In genomic region chr2:135955796-135956195, GRCm38 (mm10) we compare ENCODE assay signal across 23 mouse cellular contexts.
DNase-seq lines count a peak whose midpoint lies in the region; ATAC-seq lines count a peak whose summit lies in the region.
"Had no signal": no experiment of that assay in that cellular context is flagged by ENCODE, and none has a peak within 500 bp of the region (broad histone marks: within the 10 kb centered on the region; RNA-seq: fewer than 3 reads in every experiment).

No protein-coding gene starts in this region.

- H3K9me3 ChIP-seq in kidney, embryonic 14.5 days (ENCODE audit: control insufficient read depth, low read length), result no peaks in the 10 kb centered on the region
- H3K9me3 ChIP-seq: heart, embryonic 13.5 days; hindbrain, embryonic 10.5 days; hindbrain, embryonic 15.5 days; liver, embryonic 15.5 days; midbrain, embryonic 15.5 days had no signal

- no peaks in the 10 kb centered on the region for H3K27me3 ChIP-seq in kidney, embryonic 14.5 days (ENCODE audit: control insufficient read depth, insufficient read depth, low read length)
- H3K27me3 ChIP-seq: CH12.LX; heart, embryonic 13.5 days; hindbrain, embryonic 15.5 days; liver, embryonic 15.5 days; midbrain, embryonic 15.5 days had no signal

- ATAC-seq in cerebellum, adult (ENCODE audit: insufficient number of reproducible peaks, low FRiP score, low TSS enrichment), result 0 out of 2 replicates have a peak, but pooled peaks have one; percentile 33
- ATAC-seq in kidney, embryonic 14.5 days (ENCODE audit: low FRiP score, low TSS enrichment), result no peak
- no peak for ATAC-seq in activated CD4-positive, CD25-positive, alpha-beta regulatory T cell, adult 4 months
- ATAC-seq: forebrain, embryonic 14.5 days; inflammation-experienced regulatory T-cells, adult 6 months; midbrain, embryonic 15.5 days had no signal

- no peaks in the 10 kb centered on the region; the same call in 1 of the 2 replicates for H3K36me3 ChIP-seq in kidney, embryonic 14.5 days (ENCODE audit: control insufficient read depth, insufficient read depth, low read length)
- H3K36me3 ChIP-seq: liver, embryonic 15.5 days; midbrain, embryonic 15.5 days had no signal

- H3K27ac ChIP-seq in kidney, embryonic 14.5 days (ENCODE audit: low read depth, low read length), result no peak overlapping the region
- H3K27ac ChIP-seq: heart, embryonic 13.5 days; hindbrain, embryonic 10.5 days; hindbrain, embryonic 15.5 days; liver, embryonic 15.5 days; midbrain, embryonic 15.5 days had no signal

- 73% methylated on average over 8 of the region's 8 CpGs for WGBS in kidney, embryonic 14.5 days

- DNase-seq in cerebellum, adult 8-10 months, result no peak
- peak; percentile 13 for DNase-seq in kidney, adult 11 months
- peak; percentile 6 for DNase-seq in lung, postnatal 14 days
- DNase-seq in lung, adult 18-20 months, result no peak
- DNase-seq in kidney, postnatal 36 days, result peak; percentile 33 to 37
- DNase-seq: adrenal gland, postnatal 25 days; cerebellum, adult 2 months; cerebellum, postnatal 25 days; heart, postnatal 10 days; layer of hippocampus, adult 9-11 months; spleen, adult 18-20 months; thymus, postnatal 25 days had no signal

- H3K9ac ChIP-seq in kidney, embryonic 14.5 days (ENCODE audit: low read depth, low read length), result no peak overlapping the region
- H3K9ac ChIP-seq: heart, embryonic 13.5 days; hindbrain, embryonic 15.5 days; liver, embryonic 15.5 days; midbrain, embryonic 15.5 days had no signal

- H3K4me2 ChIP-seq in kidney, embryonic 14.5 days (replicated peaks; ENCODE audit: low read depth, low read length), result no peak overlapping the region
- H3K4me2 ChIP-seq: heart, embryonic 13.5 days; hindbrain, embryonic 15.5 days; liver, embryonic 15.5 days; midbrain, embryonic 15.5 days had no signal

- H3K4me1 ChIP-seq in kidney, embryonic 14.5 days (ENCODE audit: control insufficient read depth, insufficient read depth, low read length), result no peaks in the 10 kb centered on the region
- H3K4me1 ChIP-seq: hindbrain, embryonic 10.5 days; hindbrain, embryonic 15.5 days; liver, embryonic 15.5 days; midbrain, embryonic 15.5 days had no signal

- no peak overlapping the region for H3K4me3 ChIP-seq in kidney, embryonic 14.5 days (ENCODE audit: low read length)
- H3K4me3 ChIP-seq: heart, embryonic 13.5 days; hindbrain, embryonic 10.5 days; hindbrain, embryonic 15.5 days; liver, embryonic 15.5 days; midbrain, embryonic 15.5 days had no signal

Comparison
In these comparisons a context has a peak if more than half of its experiments do, and no peak if none do; other contexts are left out.
1. DNase-seq: peak in kidney, adult 11 months (single experiment), lung, postnatal 14 days (single experiment) and kidney, postnatal 36 days (2 of 2); none in cerebellum, adult 8-10 months (single experiment) and lung, adult 18-20 months (0 of 2).